Mouse (Mus musculus) small intestine, adult 2 months (tissue): ENCODE results near the gene Mast1.

ENCODE experiments used
- CTCF ChIP-seq: fragments of 200-500 bp; IDR thresholded peaks from 2 replicates; pipeline ENCODE4 v1.5.1; 2012; ENCODE audit warnings: low read depth, mild to moderate bottlenecking, control low read depth, inconsistent platforms, low read length, moderate library complexity, mixed read lengths; ENCODE audit not compliant: insufficient replicate concordance, insufficient read length; ENCODE audit errors: extremely low read depth
- POLR2A ChIP-seq: fragments of 200-500 bp; IDR thresholded peaks from 2 replicates; pipeline ENCODE4 v1.6.1; 2012; ENCODE audit warnings: low read depth, mild to moderate bottlenecking, control low read depth, inconsistent platforms, low read length, moderate library complexity

DNA sequence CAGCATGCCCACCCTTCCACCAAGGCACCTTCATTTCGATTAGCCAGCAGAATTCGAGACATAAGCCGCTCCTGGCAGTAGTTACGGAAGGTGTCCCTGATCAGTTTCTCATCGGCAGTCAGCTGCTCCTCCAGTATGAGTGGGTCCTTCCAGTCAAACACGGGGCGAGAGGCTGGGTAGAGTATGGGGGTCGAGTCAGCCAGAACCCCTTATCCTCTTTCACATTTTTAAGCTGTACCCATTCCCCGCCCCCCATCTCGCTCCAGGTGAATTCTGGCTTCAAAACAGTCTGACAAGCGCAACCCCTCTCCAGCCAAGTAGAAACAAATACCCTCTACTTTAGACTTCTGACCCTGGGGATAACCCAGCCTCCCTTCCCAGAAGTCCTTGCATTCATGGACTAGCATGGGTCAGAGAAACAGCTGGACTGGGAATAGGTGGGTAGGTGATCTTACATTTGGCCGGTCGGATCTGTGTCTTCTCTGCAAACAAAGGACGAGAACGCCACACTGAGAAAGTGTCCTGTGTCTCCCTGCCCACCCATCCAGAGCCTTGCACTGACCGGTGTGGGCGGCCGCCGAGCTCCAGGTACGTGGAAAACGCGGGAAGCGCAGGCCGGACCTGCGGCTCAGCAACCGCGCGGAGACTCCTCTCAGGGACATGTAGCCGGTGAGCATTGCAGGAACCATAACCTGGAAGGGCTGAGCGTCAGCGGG lies 44.0 kb downstream of the Mast1 start:
- TF ChIP-seq POLR2A (no peak), CTCF (no peak)
